Mouse (Mus musculus): ENCODE measurements at regions not wholly inside any gene's neighbourhood (a gene's known extent, or its start where the extent isn't known, plus 50 kb on each side); places are given as distances from the start of the nearest gene placed in this dataset.

DNA sequence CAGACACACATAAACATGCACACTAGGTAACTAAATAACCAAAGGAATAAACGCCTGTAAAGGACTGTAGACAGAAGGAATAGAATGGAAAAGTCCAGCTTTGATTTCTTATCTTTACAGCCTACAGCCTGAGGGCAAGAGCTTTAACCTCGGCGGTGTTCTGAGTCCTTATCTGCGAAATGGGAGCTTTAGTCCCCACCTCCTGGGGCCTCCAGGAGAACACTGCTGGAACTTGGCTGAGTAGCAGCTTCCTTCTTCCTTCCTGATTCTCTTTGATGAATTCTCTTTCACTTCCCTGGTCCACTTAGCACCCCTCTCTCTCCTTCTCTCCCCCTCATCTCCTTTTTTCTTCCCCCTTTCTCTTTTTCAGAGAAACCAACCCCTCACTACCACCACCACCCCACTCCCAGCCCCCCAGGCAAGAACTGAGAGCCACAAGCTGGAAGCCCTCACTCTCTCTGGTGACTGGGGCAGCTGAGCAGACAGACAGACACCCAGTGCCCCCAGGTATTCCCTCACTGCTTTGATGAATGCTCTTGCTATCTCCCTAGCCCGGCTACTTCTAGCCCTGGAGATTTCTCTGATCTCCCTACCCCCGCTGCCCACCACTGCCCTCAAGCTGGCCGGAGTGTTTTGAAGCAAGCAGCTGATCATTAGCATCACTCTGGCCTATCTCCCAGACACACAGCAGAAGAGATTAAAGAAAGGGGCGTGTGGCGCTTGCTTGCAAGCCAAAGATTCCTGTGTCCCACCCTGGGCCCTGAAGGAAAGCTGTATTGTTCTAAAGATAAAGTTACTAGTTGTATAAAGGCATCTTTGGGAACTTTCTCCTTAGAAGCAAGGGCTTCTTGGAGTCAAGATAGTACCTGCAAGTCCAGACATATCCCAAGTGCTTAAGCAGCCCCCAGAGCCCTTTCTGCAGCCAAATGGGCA is 81.9 kb upstream of the Tbx3 start:
- Histone ChIP-seq H3K4me2 (ENCODE audit: low read length) (no peak overlapping the region), H3K4me3 (ENCODE audit: low read depth, low read length) (no peak overlapping the region), H3K4me1 (ENCODE audit: control insufficient read depth, insufficient read depth, low read length) (no peaks in the 10 kb centered on the region), H3K27me3 (replicated peaks; ENCODE audit: control insufficient read depth, insufficient read depth, low read length) (no peaks in the 10 kb centered on the region), H3K36me3 (ENCODE audit: control insufficient read depth, insufficient read depth, low read length) (no peaks in the 10 kb centered on the region), H3K9me3 (replicated peaks; ENCODE audit: control insufficient read depth, low read length) (no peaks in the 10 kb centered on the region), H3K27ac (ENCODE audit: low read depth, low read length) (no peak overlapping the region), H3K9ac (ENCODE audit: low read length) (no peak overlapping the region)
- DNase-seq (ENCODE audit: low spot score) (no peak), ATAC-seq (no peak)
- WGBS: 32% methylated on average over 9 of the region's 9 CpGs

DNA sequence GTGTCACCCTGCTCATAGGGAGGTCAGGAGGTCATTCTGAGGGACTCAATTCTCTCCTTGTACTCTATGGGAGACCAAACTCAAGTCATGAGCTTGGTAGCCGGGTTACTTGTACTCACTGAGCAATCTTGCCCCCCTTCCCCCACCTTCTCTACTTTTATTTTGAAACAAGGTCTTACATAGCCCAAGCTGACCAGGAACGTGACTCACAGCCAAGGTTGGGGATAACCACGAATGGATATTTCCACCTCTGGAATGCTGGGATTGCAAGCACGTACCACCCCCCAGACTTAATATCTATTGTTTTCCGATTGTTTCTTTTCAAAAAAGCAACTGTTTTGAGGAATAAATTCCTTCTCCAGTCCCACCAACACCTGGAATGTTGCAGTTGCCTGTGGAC is 79.2 kb upstream of the Tbx3 start:
- Histone ChIP-seq H3K4me3 (ENCODE audit: low read depth, low read length) (no peak overlapping the region), H3K36me3 (ENCODE audit: control insufficient read depth, insufficient read depth, low read length) (no peaks in the 10 kb centered on the region), H3K27ac (ENCODE audit: low read depth, low read length) (no peak overlapping the region), H3K4me2 (ENCODE audit: low read length) (no peak overlapping the region), H3K9me3 (replicated peaks; ENCODE audit: control insufficient read depth, low read length) (no peaks in the 10 kb centered on the region), H3K4me1 (ENCODE audit: control insufficient read depth, insufficient read depth, low read length) (no peaks in the 10 kb centered on the region), H3K27me3 (replicated peaks; ENCODE audit: control insufficient read depth, insufficient read depth, low read length) (no peaks in the 10 kb centered on the region), H3K9ac (ENCODE audit: low read length) (no peak overlapping the region)
- DNase-seq (ENCODE audit: low spot score) (no peak), ATAC-seq (no peak)
- 88% methylated on average over 5 of the region's 5 CpGs for WGBS

DNA sequence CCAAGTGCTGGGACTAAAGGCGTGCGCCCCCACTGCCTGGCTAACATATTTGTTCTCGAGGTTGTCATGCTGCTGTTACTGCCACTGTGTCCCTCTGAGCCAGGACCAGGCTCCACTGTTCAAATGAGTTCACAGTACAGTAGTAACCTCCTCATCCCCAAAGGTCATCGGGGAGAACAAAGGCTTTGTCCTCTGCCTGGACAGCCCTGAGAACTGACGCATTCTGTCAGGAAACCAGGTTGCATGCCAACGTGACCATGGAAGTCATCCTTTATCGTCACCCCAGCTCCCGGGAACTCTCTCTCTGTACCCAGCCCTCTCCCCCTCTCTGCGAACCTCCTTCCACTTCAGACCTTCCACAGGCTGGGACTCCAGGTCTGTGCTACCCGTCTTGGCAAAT is 77.6 kb upstream of the Tbx3 start:
- 87% methylated on average over 10 of the region's 10 CpGs for WGBS
- Histone ChIP-seq H3K27me3 (replicated peaks; ENCODE audit: control insufficient read depth, insufficient read depth, low read length) (no peaks in the 10 kb centered on the region), H3K27ac (ENCODE audit: low read depth, low read length) (no peak overlapping the region), H3K9ac (ENCODE audit: low read length) (no peak overlapping the region), H3K4me1 (ENCODE audit: control insufficient read depth, insufficient read depth, low read length) (no peaks in the 10 kb centered on the region), H3K9me3 (replicated peaks; ENCODE audit: control insufficient read depth, low read length) (no peaks in the 10 kb centered on the region), H3K4me2 (ENCODE audit: low read length) (no peak overlapping the region), H3K36me3 (ENCODE audit: control insufficient read depth, insufficient read depth, low read length) (no peaks in the 10 kb centered on the region), H3K4me3 (ENCODE audit: low read depth, low read length) (no peak overlapping the region)
- DNase-seq (ENCODE audit: low spot score): no peak
- no peak for ATAC-seq

DNA sequence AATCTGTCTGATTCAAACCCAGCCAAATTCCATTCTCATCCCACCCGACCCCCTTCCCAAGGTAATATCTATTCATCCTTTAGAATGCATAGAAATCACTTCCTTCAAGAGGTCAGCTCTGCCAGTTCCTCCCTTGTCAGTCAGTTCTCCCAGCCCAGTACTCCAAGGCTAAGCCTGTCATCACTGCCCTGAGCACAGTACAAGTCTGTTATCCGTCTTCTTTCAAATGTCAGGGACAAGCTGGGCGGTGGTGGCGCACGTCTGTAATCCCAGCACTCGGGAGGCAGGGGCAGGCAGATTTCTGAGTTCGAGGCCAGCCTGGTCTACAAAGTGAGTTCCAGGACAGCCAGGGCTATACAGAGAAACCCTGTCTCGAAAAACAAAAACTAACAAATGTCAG is 75.9 kb upstream of the Tbx3 start:
- no peak overlapping the region for H3K27ac ChIP-seq (ENCODE audit: low read depth, low read length)
- WGBS: 87% methylated on average over 8 of the region's 8 CpGs
- DNase-seq (ENCODE audit: low spot score) (no peak), ATAC-seq (no peak)
- H3K27me3 ChIP-seq (replicated peaks; ENCODE audit: control insufficient read depth, insufficient read depth, low read length): no peaks in the 10 kb centered on the region
- H3K9me3 ChIP-seq (replicated peaks; ENCODE audit: control insufficient read depth, low read length): no peaks in the 10 kb centered on the region
- H3K36me3 ChIP-seq (ENCODE audit: control insufficient read depth, insufficient read depth, low read length): no peaks in the 10 kb centered on the region
- no peak overlapping the region for H3K9ac ChIP-seq (ENCODE audit: low read length)
- no peaks in the 10 kb centered on the region for H3K4me1 ChIP-seq (ENCODE audit: control insufficient read depth, insufficient read depth, low read length)
- H3K4me2 ChIP-seq (ENCODE audit: low read length): no peak overlapping the region
- H3K4me3 ChIP-seq (ENCODE audit: low read depth, low read length): no peak overlapping the region

DNA sequence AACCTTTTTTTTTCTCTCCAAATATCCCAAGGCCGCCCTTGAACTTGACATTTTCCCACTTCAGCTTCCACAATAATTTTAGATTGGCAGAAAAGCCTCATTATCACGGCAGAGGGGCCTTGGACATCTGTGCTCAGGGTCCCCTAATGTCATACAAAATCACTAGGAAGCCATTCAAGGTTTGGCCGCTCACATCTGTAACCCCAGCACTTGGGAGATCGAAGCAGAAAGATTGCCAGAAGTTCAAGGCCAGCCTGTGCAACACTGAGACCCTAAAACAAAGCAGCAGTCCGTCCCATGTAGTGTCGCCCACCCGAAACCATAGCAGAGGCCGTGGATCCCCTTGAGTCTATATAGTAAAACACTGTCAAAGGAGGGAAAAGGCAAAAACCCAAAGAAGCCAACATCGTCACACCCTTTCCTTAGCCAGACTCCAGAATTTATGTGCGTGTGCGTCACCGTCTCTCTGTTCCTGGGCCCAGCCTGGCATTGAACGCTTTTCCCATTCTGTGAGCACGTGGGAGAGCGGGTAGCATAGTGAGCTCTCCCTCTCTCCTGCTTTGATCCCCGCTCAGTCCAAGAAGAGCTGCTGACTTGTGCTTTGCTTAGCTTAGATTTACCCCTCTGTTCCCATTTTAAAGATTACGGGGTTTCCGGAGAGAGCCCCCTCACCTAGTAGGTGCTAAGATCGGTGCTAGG is 74.0 kb upstream of the Tbx3 start:
- Histone ChIP-seq H3K36me3 (ENCODE audit: control insufficient read depth, insufficient read depth, low read length) (no peaks in the 10 kb centered on the region), H3K4me2 (ENCODE audit: low read length) (no peak overlapping the region), H3K4me3 (ENCODE audit: low read depth, low read length) (no peak overlapping the region), H3K9ac (ENCODE audit: low read length) (no peak overlapping the region), H3K27me3 (replicated peaks; ENCODE audit: control insufficient read depth, insufficient read depth, low read length) (no peaks in the 10 kb centered on the region), H3K9me3 (replicated peaks; ENCODE audit: control insufficient read depth, low read length) (no peaks in the 10 kb centered on the region), H3K27ac (ENCODE audit: low read depth, low read length) (no peak overlapping the region), H3K4me1 (ENCODE audit: control insufficient read depth, insufficient read depth, low read length) (no peaks in the 10 kb centered on the region)
- WGBS: 90% methylated on average over 19 of the region's 19 CpGs
- DNase-seq (ENCODE audit: low spot score) (no peak), ATAC-seq (no peak)

DNA sequence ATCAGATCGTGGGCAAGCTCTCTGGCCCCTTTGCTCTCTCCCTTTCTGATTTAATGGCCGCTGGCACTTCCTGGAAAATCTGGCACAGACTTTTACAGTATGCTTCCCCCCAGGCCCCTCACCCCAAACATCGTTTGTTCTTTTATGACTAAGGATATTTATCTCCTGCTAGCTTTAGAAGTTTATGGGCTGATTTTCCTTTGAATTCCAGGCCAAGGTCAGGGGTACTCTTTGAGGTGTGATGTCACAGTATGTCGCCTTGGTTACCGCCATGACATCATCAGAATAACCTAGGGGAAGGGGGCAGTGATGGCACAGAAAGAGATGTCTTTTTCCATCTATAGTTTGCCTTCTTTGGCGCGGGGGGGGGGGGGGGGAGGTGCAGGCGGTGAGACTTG is 73.5 kb upstream of the Tbx3 start:
- ATAC-seq: no peak
- no peaks in the 10 kb centered on the region for H3K36me3 ChIP-seq (ENCODE audit: control insufficient read depth, insufficient read depth, low read length)
- H3K27ac ChIP-seq (ENCODE audit: low read depth, low read length): no peak overlapping the region
- no peak overlapping the region for H3K9ac ChIP-seq (ENCODE audit: low read length)
- H3K4me1 ChIP-seq (ENCODE audit: control insufficient read depth, insufficient read depth, low read length): no peaks in the 10 kb centered on the region
- no peak overlapping the region for H3K4me2 ChIP-seq (ENCODE audit: low read length)
- WGBS: 85% methylated on average over 7 of the region's 8 CpGs
- DNase-seq (ENCODE audit: low spot score): no peak
- H3K4me3 ChIP-seq (ENCODE audit: low read depth, low read length): no peak overlapping the region
- H3K27me3 ChIP-seq (replicated peaks; ENCODE audit: control insufficient read depth, insufficient read depth, low read length): no peaks in the 10 kb centered on the region
- H3K9me3 ChIP-seq (replicated peaks; ENCODE audit: control insufficient read depth, low read length): no peaks in the 10 kb centered on the region

DNA sequence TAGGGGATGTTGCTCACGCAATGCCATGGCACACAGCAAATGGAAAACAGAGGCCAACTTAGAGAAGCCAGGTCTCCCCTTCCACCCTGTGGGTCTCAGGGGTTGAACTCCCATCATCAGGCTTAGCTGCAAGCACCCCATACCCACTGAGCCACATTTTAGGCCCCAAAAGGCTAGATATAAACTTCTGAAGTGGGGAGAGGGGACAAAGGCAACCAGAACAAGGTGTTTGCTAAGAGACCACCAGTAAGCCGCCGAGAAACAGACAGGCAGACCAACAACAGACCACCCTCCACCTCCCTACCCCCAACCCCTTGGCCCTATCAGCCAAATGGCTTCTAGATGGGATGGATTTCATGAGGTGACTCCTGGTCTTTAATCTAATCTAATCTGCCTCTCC is 72.9 kb upstream of the Tbx3 start:
- H3K9ac ChIP-seq (ENCODE audit: low read length): no peak overlapping the region

DNA sequence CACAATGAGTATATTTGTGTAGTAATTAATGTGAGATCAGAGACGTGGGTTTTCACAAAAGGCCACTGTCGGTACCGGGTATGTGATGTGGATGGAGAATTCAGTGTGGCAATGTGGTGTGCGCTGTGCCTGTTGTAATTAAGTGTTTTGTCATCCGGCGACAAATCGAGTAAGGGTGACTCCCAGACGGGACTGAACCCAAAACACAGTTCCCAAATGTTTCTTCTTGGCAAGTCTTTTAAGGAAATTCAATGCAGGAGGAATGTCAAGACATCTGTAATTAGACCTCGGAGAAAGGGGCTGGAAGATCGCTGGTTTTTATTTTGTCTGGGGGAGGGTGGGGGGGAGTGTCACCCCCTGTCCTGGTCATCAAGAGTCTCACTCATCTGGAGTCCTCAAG is 72.3 kb upstream of the Tbx3 start:
- WGBS: 53% methylated on average over 10 of the region's 10 CpGs
- H3K4me2 ChIP-seq (ENCODE audit: low read length): no peak overlapping the region
- no peaks in the 10 kb centered on the region for H3K36me3 ChIP-seq (ENCODE audit: control insufficient read depth, insufficient read depth, low read length)
- no peaks in the 10 kb centered on the region for H3K27me3 ChIP-seq (replicated peaks; ENCODE audit: control insufficient read depth, insufficient read depth, low read length)
- ATAC-seq: no peak
- H3K4me1 ChIP-seq (ENCODE audit: control insufficient read depth, insufficient read depth, low read length): no peaks in the 10 kb centered on the region
- H3K9ac ChIP-seq (ENCODE audit: low read length): no peak overlapping the region
- DNase-seq (ENCODE audit: low spot score): no peak
- no peak overlapping the region for H3K27ac ChIP-seq (ENCODE audit: low read depth, low read length)
- no peaks in the 10 kb centered on the region for H3K9me3 ChIP-seq (replicated peaks; ENCODE audit: control insufficient read depth, low read length)
- no peak overlapping the region for H3K4me3 ChIP-seq (ENCODE audit: low read depth, low read length)

More for the DNA sequence above, 72.9 kb upstream of the Tbx3 start:
- Histone ChIP-seq H3K9me3 (replicated peaks; ENCODE audit: control insufficient read depth, low read length) (no peaks in the 10 kb centered on the region), H3K4me2 (ENCODE audit: low read length) (no peak overlapping the region), H3K4me3 (ENCODE audit: low read depth, low read length) (no peak overlapping the region), H3K36me3 (ENCODE audit: control insufficient read depth, insufficient read depth, low read length) (no peaks in the 10 kb centered on the region), H3K27me3 (replicated peaks; ENCODE audit: control insufficient read depth, insufficient read depth, low read length) (no peaks in the 10 kb centered on the region), H3K27ac (ENCODE audit: low read depth, low read length) (no peak overlapping the region), H3K4me1 (ENCODE audit: control insufficient read depth, insufficient read depth, low read length) (no peaks in the 10 kb centered on the region)
- ATAC-seq (no peak), DNase-seq (ENCODE audit: low spot score) (no peak)
- 90% methylated on average over 3 of the region's 3 CpGs for WGBS

DNA sequence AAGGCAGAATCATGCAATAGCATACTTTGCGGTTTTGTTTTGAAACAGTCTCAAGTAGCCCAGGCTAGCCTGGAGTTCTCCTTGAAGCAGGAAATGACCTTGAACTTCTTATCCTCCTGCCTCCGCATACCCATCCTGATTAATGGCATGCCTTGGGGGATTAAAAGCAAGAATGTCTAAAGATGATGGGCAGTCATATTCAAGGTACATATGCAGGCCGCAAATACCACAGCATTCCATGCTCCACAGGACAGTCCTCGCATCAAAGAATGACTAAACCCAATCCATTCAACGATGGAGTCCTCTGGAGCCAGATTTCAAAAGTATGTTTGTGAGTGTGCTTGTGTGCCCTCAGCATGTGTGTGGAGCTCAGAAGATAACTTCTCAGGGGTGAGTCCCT is 69.1 kb upstream of the Tbx3 start:
- DNase-seq (ENCODE audit: low spot score): no peak
- Histone ChIP-seq H3K36me3 (ENCODE audit: control insufficient read depth, insufficient read depth, low read length) (no peaks in the 10 kb centered on the region), H3K4me1 (ENCODE audit: control insufficient read depth, insufficient read depth, low read length) (no peaks in the 10 kb centered on the region), H3K9ac (ENCODE audit: low read length) (no peak overlapping the region), H3K27ac (ENCODE audit: low read depth, low read length) (no peak overlapping the region), H3K4me3 (ENCODE audit: low read depth, low read length) (no peak overlapping the region), H3K27me3 (replicated peaks; ENCODE audit: control insufficient read depth, insufficient read depth, low read length) (no peaks in the 10 kb centered on the region), H3K9me3 (replicated peaks; ENCODE audit: control insufficient read depth, low read length) (no peaks in the 10 kb centered on the region), H3K4me2 (ENCODE audit: low read length) (no peak overlapping the region)
- ATAC-seq: no peak
- 96% methylated on average over 5 of the region's 5 CpGs for WGBS
